Mouse (Mus musculus) megakaryocyte progenitor cell, adult 5-6 weeks (primary cell): ENCODE data around the gene Cenpn. TPM values are rescaled to one million over a fixed set of nuclear protein-coding genes. Genes with fewer than 3 reads are reported as not detected.
A peak's percentile ranks its signal among the peaks of the same experiment; 100 is the strongest.

Experiments
- ATAC-seq: replicated peaks from 2 replicates; pipeline ENCODE4 v1.8.0; 2016; ENCODE audit warnings: mild to moderate bottlenecking, moderate TSS enrichment, inconsistent platforms; ENCODE audit not compliant: poor library complexity
- total RNA-seq, 2 experiments: library from RNA; stranded (forward) in 1 of 2; stranded (reverse) in 1 of 2; fragments of 157-497, 149-512 nt in 1 of 2; fragments of 200-1000 nt in 1 of 2; gene quantifications; 2 replicates each; pipeline versions ENCODE4 v1.2.3 to v1.2.4; 2015 to 2017

Gene Cenpn
- total RNA-seq, 2 experiments from 2014 or later, result 32.2 to 48.4 TPM

GRCm38 (mm10) chr8:116935506-116935905, 14.0 kb downstream of the Cenpn start:
- no peak for ATAC-seq

- peak; percentile 40 for ATAC-seq
Observed at GRCm38 (mm10) chr8:116942284-116943058, 20.9 kb downstream of the Cenpn start.

- ATAC-seq, result peak; percentile 62
Observed at GRCm38 (mm10) chr8:116943161-116943554, 21.6 kb downstream of the Cenpn start, which contains the start of gene Atmin. Gene Atmin (plus strand): TSS chr8:116943393.

GRCm38 (mm10) chr8:116943555-116944384, 22.2 kb downstream of the Cenpn start:
- 0 out of 2 replicates have a peak, but pooled peaks have one; percentile 7 for ATAC-seq

- no peak for ATAC-seq
Observed at GRCm38 (mm10) chr8:116944385-116944696, 22.8 kb downstream of the Cenpn start.

- peak; percentile 30 for ATAC-seq
Observed at GRCm38 (mm10) chr8:116945169-116945910, 23.8 kb downstream of the Cenpn start.

GRCm38 (mm10) chr8:116946268-116946838, 24.8 kb downstream of the Cenpn start:
- ATAC-seq, result peak; percentile 15

- ATAC-seq, result no peak
Observed at GRCm38 (mm10) chr8:116946851-116947250, 25.3 kb downstream of the Cenpn start.

GRCm38 (mm10) chr8:116947589-116947988, 26.1 kb downstream of the Cenpn start:
- no peak for ATAC-seq

- 0 out of 2 replicates have a peak, but pooled peaks have one; percentile 21 for ATAC-seq
Observed at GRCm38 (mm10) chr8:116951369-116951768, 29.8 kb downstream of the Cenpn start.

GRCm38 (mm10) chr8:116951778-116952177, 30.2 kb downstream of the Cenpn start:
- ATAC-seq, result no peak

- ATAC-seq, result no peak
Observed at GRCm38 (mm10) chr8:116952428-116952827, 30.9 kb downstream of the Cenpn start.

- no peak for ATAC-seq
Observed at GRCm38 (mm10) chr8:116954415-116954814, 32.9 kb downstream of the Cenpn start.

GRCm38 (mm10) chr8:116969531-116969930, 48.0 kb downstream of the Cenpn start:
- no peak for ATAC-seq

GRCm38 (mm10) chr8:116975066-116975465, 53.5 kb downstream of the Cenpn start:
- ATAC-seq, result no peak

GRCm38 (mm10) chr8:116975606-116976005, 54.1 kb downstream of the Cenpn start:
- no peak for ATAC-seq

- ATAC-seq, result no peak; the same call in 1 of the 2 replicates
Observed at GRCm38 (mm10) chr8:116978052-116978451, 56.5 kb downstream of the Cenpn start.

- peak; percentile 89 for ATAC-seq
Observed at GRCm38 (mm10) chr8:116978631-116979256, 57.2 kb downstream of the Cenpn start, which contains the start of gene 1700030J22Rik. Gene 1700030J22Rik (minus strand): TSS chr8:116978959.

GRCm38 (mm10) chr8:116980117-116980516, 58.6 kb downstream of the Cenpn start:
- peak; percentile 58 for ATAC-seq

- ATAC-seq, result no peak
Observed at GRCm38 (mm10) chr8:116989842-116990241, 68.3 kb downstream of the Cenpn start.
